Mouse (Mus musculus) heart, adult 2 months (tissue): ENCODE data around the gene Lpar6.

ENCODE experiments used
- CTCF ChIP-seq: fragments of 200-600 bp; IDR thresholded peaks from 2 replicates; pipeline ENCODE4 v1.8.1; 2022; ENCODE audit warnings: antibody characterized with exemption, mild to moderate bottlenecking, moderate library complexity
- EP300 ChIP-seq: fragments of 200-500 bp; IDR thresholded peaks from 2 replicates; pipeline ENCODE4 v1.6.1; 2011; ENCODE audit warnings: low read depth, low read length, control low read depth; ENCODE audit not compliant: insufficient read depth
- POLR2A ChIP-seq: fragments of 200-500 bp; IDR thresholded peaks from 2 replicates; pipeline ENCODE4 v1.6.1; 2011; ENCODE audit warnings: mild to moderate bottlenecking, low read depth, low read length, control low read depth; ENCODE audit not compliant: insufficient read depth

DNA sequence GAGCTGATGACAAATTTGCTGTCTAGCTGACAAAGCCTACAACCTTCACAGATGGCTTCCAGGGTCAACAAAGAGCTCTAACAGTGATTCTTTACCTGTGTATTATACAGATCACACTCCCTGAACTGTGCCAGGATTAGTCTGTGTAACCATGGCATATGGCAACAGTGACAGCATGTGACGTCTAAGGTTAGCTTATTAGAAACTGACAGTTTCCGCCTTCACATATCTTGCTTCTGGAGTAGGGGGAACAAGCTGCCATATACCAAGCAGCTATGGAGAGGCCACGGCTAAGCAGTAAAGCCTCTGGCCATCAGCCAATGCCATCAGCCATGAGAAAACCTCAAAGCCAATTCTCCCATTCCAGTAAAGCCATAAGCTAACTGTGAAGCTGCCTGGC lies 11.3 kb upstream of the Lpar6 start:
- TF ChIP-seq CTCF (no peak), POLR2A (no peak), EP300 (no peak)
